Mouse (Mus musculus): ENCODE results near the gene Mier2. TPM values are rescaled to one million over a fixed set of nuclear protein-coding genes. Genes with fewer than 3 reads are reported as not detected.

Gene Mier2
- polyA plus RNA-seq, 1 experiment = 40.1 TPM

DNA sequence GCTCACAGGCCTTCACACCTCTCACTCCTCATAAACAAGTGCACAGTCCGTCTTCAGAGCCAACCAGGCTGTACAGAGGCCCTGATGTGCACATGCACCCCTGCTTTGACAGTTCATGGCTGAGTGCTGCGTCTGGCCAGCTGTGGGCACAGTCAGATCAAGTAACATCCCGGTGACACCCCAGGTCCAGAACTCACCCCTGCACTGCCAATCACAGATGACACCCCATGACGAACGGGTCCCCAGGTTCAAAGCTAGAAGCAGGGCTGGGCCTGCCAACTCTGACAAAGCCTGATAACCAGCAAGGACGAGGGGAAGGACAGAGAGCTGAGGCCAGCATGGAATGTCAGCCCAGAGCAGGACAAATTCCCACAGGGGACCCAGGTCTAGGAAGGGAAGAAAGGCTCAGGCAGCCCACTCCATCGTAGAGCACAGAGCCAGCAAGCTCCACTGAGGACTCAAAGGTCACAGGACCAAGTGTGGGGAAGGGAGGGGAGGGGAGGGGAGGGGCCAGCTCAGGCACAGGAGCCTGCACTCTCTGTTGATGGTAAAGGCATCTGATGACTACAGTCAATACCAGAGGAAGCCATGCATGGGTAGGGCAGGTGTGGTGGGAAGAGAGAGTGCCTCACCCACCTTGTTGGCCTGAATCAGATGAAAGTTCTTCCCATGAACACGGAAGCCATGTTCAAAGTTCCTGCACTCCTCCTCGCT is 11.0 kb downstream of the Mier2 start:
- Histone ChIP-seq H3K4me3 (ENCODE audit: low read depth, low read length) (no peak overlapping the region), H3K9me3 (replicated peaks; ENCODE audit: control insufficient read depth, insufficient read depth, low read length, poor library complexity, severe bottlenecking) (no peaks in the 10 kb centered on the region), H3K27me3 (ENCODE audit: control insufficient read depth, insufficient read depth, low read length, poor library complexity, severe bottlenecking) (no peaks in the 10 kb centered on the region), H3K9ac (ENCODE audit: low read depth, poor library complexity, severe bottlenecking) (no peak overlapping the region), H3K27ac (ENCODE audit: insufficient read depth, low read length) (no peak overlapping the region), H3K4me1 (ENCODE audit: control insufficient read depth, insufficient read depth, low read length) (no peaks in the 10 kb centered on the region), H3K36me3 (ENCODE audit: control insufficient read depth, insufficient read depth, low read length, poor library complexity, severe bottlenecking) (peaks cover 13% of the 10 kb centered on the region)
- TF ChIP-seq POLR2A (IDR thresholded peaks at IDR 0.05; ENCODE audit: insufficient read depth, low read length) (no peak), EP300 (IDR thresholded peaks at IDR 0.05; ENCODE audit: insufficient read depth, low read depth, low read length) (no peak), CTCF (IDR thresholded peaks at IDR 0.05; ENCODE audit: low read depth, low read length) (no peak)

DNA sequence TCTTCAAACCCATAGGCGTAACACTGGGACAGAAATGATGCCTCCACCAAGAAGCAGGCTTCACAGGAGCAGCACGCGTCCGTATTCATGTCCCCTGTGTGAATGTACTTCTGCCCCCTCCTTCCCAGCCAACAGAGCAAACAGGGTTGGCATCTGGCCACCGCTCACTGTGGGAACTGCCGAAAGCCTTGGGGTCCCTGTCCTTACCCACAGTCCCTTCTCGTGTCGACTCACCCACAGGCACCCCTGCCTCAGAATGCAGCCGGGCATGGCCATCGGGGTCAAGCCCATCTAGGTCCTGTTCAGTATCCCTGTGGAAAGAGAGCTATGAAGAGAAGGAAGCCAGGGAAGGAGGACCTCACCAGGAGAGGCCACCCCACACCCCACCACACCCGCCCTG is 12.8 kb downstream of the Mier2 start:
- no peak overlapping the region for H3K27ac ChIP-seq (ENCODE audit: insufficient read depth, low read length)
- H3K9ac ChIP-seq (ENCODE audit: low read depth, poor library complexity, severe bottlenecking) = no peak overlapping the region
- H3K27me3 ChIP-seq (ENCODE audit: control insufficient read depth, insufficient read depth, low read length, poor library complexity, severe bottlenecking) = no peaks in the 10 kb centered on the region
- H3K4me1 ChIP-seq (ENCODE audit: control insufficient read depth, insufficient read depth, low read length) = no peaks in the 10 kb centered on the region
- no peaks in the 10 kb centered on the region for H3K9me3 ChIP-seq (replicated peaks; ENCODE audit: control insufficient read depth, insufficient read depth, low read length, poor library complexity, severe bottlenecking)
- H3K36me3 ChIP-seq (ENCODE audit: control insufficient read depth, insufficient read depth, low read length, poor library complexity, severe bottlenecking) = peaks cover 3% of the 10 kb centered on the region
- no peak overlapping the region for H3K4me3 ChIP-seq (ENCODE audit: low read depth, low read length)
- TF ChIP-seq EP300 (IDR thresholded peaks at IDR 0.05; ENCODE audit: insufficient read depth, low read depth, low read length) (no peak), POLR2A (IDR thresholded peaks at IDR 0.05; ENCODE audit: insufficient read depth, low read length) (no peak), CTCF (IDR thresholded peaks at IDR 0.05; ENCODE audit: low read depth, low read length) (no peak)

DNA sequence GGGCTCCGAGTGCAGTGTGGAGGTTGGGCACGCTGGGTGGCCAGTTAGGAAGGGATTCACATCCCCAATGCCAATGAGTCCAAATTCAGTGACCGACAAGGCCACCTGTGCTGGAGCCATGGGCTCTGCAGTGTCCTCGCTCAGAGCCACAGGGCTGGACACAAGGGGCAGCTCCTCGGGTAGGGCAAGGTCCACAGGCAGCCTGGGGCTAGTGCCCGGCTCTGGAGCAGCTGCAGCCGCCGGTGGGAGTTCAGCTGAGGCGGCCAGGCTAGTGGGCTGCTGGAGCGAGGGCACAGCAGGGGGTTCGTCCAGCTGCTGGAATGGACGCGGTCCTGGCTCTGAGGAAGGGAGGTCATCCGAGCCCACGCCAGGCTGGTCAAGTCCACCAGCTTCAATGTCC is 13.5 kb downstream of the Mier2 start:
- Histone ChIP-seq H3K27ac (ENCODE audit: insufficient read depth, low read length) (no peak overlapping the region), H3K36me3 (ENCODE audit: control insufficient read depth, insufficient read depth, low read length, poor library complexity, severe bottlenecking) (peaks cover 3% of the 10 kb centered on the region; the same call in 1 of the 2 replicates), H3K9ac (ENCODE audit: low read depth, poor library complexity, severe bottlenecking) (no peak overlapping the region), H3K4me3 (ENCODE audit: low read depth, low read length) (no peak overlapping the region), H3K27me3 (ENCODE audit: control insufficient read depth, insufficient read depth, low read length, poor library complexity, severe bottlenecking) (no peaks in the 10 kb centered on the region), H3K9me3 (replicated peaks; ENCODE audit: control insufficient read depth, insufficient read depth, low read length, poor library complexity, severe bottlenecking) (no peaks in the 10 kb centered on the region), H3K4me1 (ENCODE audit: control insufficient read depth, insufficient read depth, low read length) (no peaks in the 10 kb centered on the region)
- TF ChIP-seq EP300 (IDR thresholded peaks at IDR 0.05; ENCODE audit: insufficient read depth, low read depth, low read length) (no peak), CTCF (IDR thresholded peaks at IDR 0.05; ENCODE audit: low read depth, low read length) (no peak), POLR2A (IDR thresholded peaks at IDR 0.05; ENCODE audit: insufficient read depth, low read length) (no peak)

DNA sequence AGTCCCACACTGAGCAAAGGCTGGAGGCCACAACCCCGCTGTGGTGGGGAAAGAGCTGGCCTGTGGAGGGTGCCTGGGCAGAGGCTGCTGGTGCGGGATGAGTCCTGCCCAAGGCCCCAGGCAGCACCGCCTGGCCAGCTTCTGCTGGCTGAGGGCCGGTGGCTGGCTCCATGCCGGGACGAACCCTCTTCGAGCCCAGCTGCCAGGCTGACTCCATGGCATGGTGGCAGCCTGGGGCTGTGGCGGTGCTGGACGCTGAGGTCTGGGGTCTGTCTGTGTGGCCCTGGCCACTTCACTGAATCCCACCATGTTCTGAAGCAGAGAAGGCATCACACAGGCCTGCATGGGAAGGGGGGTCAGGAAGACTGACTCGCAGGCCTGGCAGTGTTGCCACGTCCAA is 14.3 kb downstream of the Mier2 start:
- Histone ChIP-seq H3K27ac (ENCODE audit: insufficient read depth, low read length) (no peak overlapping the region), H3K9ac (ENCODE audit: low read depth, poor library complexity, severe bottlenecking) (no peak overlapping the region), H3K4me3 (ENCODE audit: low read depth, low read length) (no peak overlapping the region), H3K36me3 (ENCODE audit: control insufficient read depth, insufficient read depth, low read length, poor library complexity, severe bottlenecking) (peaks cover 3% of the 10 kb centered on the region; the same call in 1 of the 2 replicates), H3K9me3 (replicated peaks; ENCODE audit: control insufficient read depth, insufficient read depth, low read length, poor library complexity, severe bottlenecking) (no peaks in the 10 kb centered on the region), H3K4me1 (ENCODE audit: control insufficient read depth, insufficient read depth, low read length) (no peaks in the 10 kb centered on the region), H3K27me3 (ENCODE audit: control insufficient read depth, insufficient read depth, low read length, poor library complexity, severe bottlenecking) (no peaks in the 10 kb centered on the region)
- no peak for TF ChIP-seq POLR2A (IDR thresholded peaks at IDR 0.05; ENCODE audit: insufficient read depth, low read length)
- TF ChIP-seq EP300 (IDR thresholded peaks at IDR 0.05; ENCODE audit: insufficient read depth, low read depth, low read length) = no peak
- no peak for TF ChIP-seq CTCF (IDR thresholded peaks at IDR 0.05; ENCODE audit: low read depth, low read length)

DNA sequence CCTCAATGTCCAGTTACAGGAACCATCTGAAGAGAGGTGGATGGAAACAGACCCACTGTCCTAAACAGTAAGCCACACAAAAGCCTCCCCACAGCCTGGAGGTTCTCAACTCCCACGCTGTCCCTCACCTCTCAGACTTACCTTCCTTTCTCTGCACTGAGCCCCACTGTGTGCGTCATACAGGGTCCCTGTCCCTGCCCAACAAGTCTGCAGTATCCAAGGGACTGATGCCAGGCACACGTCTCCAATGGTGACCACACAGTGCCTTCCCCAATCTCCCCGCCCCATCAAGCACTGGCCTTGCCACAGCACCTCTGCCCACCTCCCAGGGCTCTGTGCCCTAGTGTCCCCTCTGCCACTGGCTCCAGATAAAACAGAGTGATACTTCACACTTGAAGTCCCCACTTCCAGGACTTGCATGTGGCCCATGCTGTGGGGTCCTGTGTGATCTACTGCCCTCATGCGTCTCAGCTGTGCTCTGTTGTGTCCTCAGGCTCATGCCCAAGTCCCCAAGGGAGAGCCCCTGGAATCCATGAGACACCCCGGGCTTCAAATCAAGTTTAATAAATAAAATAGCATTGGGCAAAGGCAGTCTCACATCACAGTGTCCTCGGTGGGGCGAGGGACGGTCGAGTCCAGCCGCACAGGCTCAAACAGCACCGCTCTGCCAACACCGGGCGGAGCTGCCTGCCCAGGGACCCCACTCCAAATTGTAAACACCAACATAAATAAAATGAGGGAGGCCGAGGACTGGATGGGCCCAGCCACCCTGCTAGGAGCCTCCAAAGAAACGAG is 15.1 kb downstream of the Mier2 start:
- H3K27ac ChIP-seq (ENCODE audit: insufficient read depth, low read length) = no peak overlapping the region
- H3K9ac ChIP-seq (ENCODE audit: low read depth, poor library complexity, severe bottlenecking) = no peak overlapping the region
- H3K36me3 ChIP-seq (ENCODE audit: control insufficient read depth, insufficient read depth, low read length, poor library complexity, severe bottlenecking) = no peaks in the 10 kb centered on the region; the same call in 1 of the 2 replicates
- TF ChIP-seq EP300 (IDR thresholded peaks at IDR 0.05; ENCODE audit: insufficient read depth, low read depth, low read length) = no peak
- no peak for TF ChIP-seq CTCF (IDR thresholded peaks at IDR 0.05; ENCODE audit: low read depth, low read length)
- no peak for TF ChIP-seq POLR2A (IDR thresholded peaks at IDR 0.05; ENCODE audit: insufficient read depth, low read length)
- no peaks in the 10 kb centered on the region for H3K9me3 ChIP-seq (replicated peaks; ENCODE audit: control insufficient read depth, insufficient read depth, low read length, poor library complexity, severe bottlenecking)
- no peak overlapping the region for H3K4me3 ChIP-seq (ENCODE audit: low read depth, low read length)
- no peaks in the 10 kb centered on the region for H3K27me3 ChIP-seq (ENCODE audit: control insufficient read depth, insufficient read depth, low read length, poor library complexity, severe bottlenecking)
- no peaks in the 10 kb centered on the region for H3K4me1 ChIP-seq (ENCODE audit: control insufficient read depth, insufficient read depth, low read length)

DNA sequence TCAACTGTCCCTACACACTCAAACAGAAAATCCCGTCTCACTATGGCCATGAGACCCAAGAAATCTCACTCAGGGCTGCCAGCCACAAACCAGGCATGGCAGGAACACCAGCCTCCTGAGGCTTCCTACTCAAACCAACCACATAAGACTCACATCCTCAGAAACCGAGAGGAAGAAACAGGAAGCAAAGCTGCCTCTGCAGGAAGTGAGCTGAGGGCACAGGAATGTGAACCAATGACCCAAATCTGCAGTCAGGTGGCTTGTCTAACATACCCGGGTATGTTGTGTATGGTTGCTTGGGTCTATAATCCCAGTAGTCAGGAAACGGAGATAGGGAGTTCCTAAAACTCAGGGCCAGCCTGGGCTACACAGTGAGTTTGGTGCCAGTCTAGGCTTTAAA is 16.1 kb downstream of the Mier2 start:
- Histone ChIP-seq H3K4me1 (ENCODE audit: control insufficient read depth, insufficient read depth, low read length) (no peaks in the 10 kb centered on the region), H3K36me3 (ENCODE audit: control insufficient read depth, insufficient read depth, low read length, poor library complexity, severe bottlenecking) (no peaks in the 10 kb centered on the region; the same call in 1 of the 2 replicates), H3K4me3 (ENCODE audit: low read depth, low read length) (no peak overlapping the region), H3K9ac (ENCODE audit: low read depth, poor library complexity, severe bottlenecking) (no peak overlapping the region), H3K27ac (ENCODE audit: insufficient read depth, low read length) (no peak overlapping the region), H3K27me3 (ENCODE audit: control insufficient read depth, insufficient read depth, low read length, poor library complexity, severe bottlenecking) (no peaks in the 10 kb centered on the region), H3K9me3 (replicated peaks; ENCODE audit: control insufficient read depth, insufficient read depth, low read length, poor library complexity, severe bottlenecking) (no peaks in the 10 kb centered on the region)
- TF ChIP-seq POLR2A (IDR thresholded peaks at IDR 0.05; ENCODE audit: insufficient read depth, low read length) (no peak), EP300 (IDR thresholded peaks at IDR 0.05; ENCODE audit: insufficient read depth, low read depth, low read length) (no peak), CTCF (IDR thresholded peaks at IDR 0.05; ENCODE audit: low read depth, low read length) (no peak)

Measured in ES-Bruce4 (cell line).